Mouse (Mus musculus) fibroblast of lung, adult 2 months (primary cell): ENCODE measurements around the gene Hnrnpul2.
A peak's percentile ranks its signal among the peaks of the same experiment; 100 is the strongest.

Source experiments
- DNase-seq: peaks from one replicate; pipeline ENCODE4 v3.0.0-alpha.2; 2011; ENCODE audit warnings: low read depth

Gene Hnrnpul2

GRCm38 (mm10) chr19:8819596-8820423, at the start of gene Hnrnpul2:
Gene Hnrnpul2, plus strand, starts transcription at chr19:8820010.
- DNase-seq, result peak; percentile 99

GRCm38 (mm10) chr19:8770567-8771270, 49.1 kb upstream of the Hnrnpul2 start, which contains the start of gene Tmem223:
Gene Tmem223, plus strand, starts transcription at chr19:8770996.
- no peak for DNase-seq

GRCm38 (mm10) chr19:8772996-8773395, 46.8 kb upstream of the Hnrnpul2 start:
- no peak for DNase-seq

GRCm38 (mm10) chr19:8773409-8773808, 46.4 kb upstream of the Hnrnpul2 start:
- DNase-seq, result no peak

GRCm38 (mm10) chr19:8774086-8774835, 45.5 kb upstream of the Hnrnpul2 start, which contains the start of gene Tmem179b:
Gene Tmem179b, minus strand, starts transcription at chr19:8774467.
- DNase-seq, result peak; percentile 71

GRCm38 (mm10) chr19:8774951-8775421, 44.8 kb upstream of the Hnrnpul2 start:
- DNase-seq, result no peak

DNA sequence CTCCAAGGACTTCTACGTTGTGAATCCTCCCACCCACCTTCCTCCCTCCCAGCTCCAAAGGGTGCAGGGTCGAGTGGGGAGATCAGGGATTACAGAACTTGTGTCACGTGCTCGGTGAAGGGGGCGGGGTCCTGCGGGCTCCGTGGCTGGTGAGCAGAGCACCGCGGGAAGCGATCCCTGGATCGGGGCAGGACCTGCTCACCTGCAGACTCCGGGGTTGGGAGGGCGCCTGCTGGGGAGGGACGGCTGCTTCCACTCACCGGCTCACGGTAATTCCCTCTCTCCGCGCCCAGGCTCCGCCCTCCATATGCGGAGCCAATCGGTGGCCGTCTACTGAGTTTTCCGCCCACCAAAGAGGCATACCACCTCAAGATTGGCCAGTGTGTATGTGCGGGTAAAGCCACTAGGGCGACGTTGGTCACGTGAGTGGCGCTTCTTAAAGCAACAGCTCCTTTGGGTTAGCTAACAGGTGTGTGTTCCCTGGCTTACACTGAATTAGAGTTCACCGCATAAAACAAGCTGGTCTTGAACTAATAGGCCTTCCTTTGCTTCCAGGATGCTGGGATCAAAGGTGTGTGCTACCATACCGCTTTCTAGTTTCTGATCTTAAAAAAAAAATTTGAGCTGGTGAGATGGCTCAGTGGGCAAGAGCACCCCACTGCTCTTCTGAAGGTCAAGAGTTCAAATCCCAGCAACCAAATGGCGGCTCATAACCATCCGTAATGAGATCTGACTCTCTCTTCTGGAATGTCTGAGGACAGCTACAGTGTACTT, 33.6 kb upstream of the Hnrnpul2 start, which contains the start of gene Taf6l:
TSS of gene Taf6l (minus strand) at position 410 of the 774 bp plus-strand sequence.
- DNase-seq, result peak; percentile 89

- DNase-seq, result no peak
Measured at GRCm38 (mm10) chr19:8788521-8788920, 31.3 kb upstream of the Hnrnpul2 start.

DNA sequence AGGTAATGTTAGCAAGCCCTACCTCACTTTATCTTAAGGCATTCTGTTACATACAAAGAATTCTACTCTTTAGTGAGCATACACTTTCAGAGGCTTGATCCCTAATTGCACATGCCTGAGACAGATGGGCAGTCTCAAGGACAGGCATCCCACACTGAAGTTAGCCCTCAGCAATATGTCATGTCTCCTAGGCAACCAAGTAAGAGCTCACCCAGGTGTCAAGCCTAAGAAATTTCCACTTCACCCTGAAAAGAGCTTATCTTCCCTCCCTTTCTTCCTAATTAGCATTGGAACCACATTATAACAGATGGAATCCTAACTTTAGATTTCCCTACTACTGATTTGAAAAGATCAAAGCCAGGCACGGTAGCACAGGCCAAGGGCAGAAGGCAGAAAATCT, 30.6 kb upstream of the Hnrnpul2 start:
- no peak for DNase-seq

GRCm38 (mm10) chr19:8790171-8790570, 29.6 kb upstream of the Hnrnpul2 start:
- no peak for DNase-seq

GRCm38 (mm10) chr19:8798264-8798946, 21.4 kb upstream of the Hnrnpul2 start, which contains the start of gene Polr2g:
Gene Polr2g, minus strand, starts transcription at chr19:8798577.
- peak; percentile 88 for DNase-seq

DNA sequence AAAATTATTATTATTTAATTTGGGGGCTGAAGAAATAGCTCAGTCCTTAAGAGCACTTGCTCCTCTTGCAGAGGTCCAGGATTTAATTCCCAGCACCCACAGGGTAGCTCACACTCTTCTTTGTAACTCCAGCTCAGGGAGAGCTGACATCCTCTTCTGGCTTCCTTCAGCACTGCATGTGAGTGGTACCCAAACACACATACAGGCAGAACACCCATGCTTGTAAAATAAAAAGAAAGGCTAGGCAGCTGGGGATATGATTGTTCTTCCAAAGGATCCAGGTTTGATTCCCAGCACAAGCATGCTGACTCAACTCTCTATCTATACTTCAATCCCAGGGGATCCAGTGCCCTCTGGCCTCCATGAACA, 20.9 kb upstream of the Hnrnpul2 start:
- DNase-seq, result no peak

- DNase-seq, result peak; percentile 99
Measured at GRCm38 (mm10) chr19:8802130-8802821, 17.5 kb upstream of the Hnrnpul2 start, which contains the start of gene Zbtb3. Gene Zbtb3, plus strand, starts transcription at chr19:8802555.

- no peak for DNase-seq
Measured at GRCm38 (mm10) chr19:8803204-8803780, 16.5 kb upstream of the Hnrnpul2 start.

DNA sequence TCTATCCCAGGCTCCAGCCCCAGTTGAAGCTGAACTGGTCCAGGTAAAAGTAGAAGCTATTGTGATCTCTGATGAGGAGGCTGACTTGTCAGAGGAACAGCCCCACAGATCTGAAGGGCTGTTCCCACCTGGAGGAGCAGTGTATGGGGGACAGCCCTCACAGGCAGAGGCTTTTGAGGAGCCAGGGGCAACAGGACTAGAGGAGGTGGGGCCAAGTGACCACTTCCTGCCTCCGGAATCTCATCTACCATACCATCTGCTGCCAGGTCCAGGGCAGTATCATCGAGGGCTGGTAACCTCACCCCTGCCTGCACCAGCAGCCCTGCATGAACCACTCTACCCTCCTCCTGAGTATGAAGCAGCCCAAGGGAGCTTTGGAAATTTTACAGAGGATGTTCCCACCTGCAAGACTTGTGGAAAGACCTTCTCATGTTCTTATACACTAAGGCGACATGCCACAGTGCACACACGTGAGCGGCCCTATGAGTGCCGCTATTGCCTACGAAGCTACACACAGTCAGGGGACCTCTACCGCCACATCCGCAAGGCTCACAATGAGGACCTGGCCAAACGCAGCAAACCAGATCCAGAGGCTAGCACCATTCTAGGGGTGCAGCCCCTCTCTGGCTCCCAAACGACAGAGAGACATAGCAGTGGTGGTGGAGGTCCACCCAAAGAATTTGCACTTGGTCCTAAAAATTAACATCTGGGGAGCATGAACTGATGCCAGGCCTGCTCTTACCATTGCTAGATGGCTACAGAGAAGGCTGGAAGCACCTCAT, 15.7 kb upstream of the Hnrnpul2 start:
- DNase-seq, result no peak

DNA sequence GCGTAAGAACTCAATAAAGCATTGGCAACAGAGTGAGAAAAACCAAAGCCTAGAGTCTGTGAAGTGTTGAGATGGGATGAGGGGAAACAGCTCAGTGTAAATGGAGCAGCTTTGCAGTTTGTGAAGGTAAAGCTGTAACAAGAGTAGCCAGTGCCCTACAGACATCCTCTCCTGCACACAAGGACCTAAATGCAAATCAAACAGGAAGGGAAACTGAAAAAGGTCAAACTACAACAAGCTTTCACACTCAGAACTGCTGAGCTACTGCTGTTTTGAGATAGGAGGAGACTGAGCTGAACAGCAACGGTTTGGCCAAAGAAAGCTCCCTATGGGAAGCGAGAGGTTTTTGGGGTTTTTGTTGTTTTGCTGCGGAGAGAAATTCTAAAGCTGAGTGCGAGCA, 13.0 kb upstream of the Hnrnpul2 start:
- no peak for DNase-seq

DNA sequence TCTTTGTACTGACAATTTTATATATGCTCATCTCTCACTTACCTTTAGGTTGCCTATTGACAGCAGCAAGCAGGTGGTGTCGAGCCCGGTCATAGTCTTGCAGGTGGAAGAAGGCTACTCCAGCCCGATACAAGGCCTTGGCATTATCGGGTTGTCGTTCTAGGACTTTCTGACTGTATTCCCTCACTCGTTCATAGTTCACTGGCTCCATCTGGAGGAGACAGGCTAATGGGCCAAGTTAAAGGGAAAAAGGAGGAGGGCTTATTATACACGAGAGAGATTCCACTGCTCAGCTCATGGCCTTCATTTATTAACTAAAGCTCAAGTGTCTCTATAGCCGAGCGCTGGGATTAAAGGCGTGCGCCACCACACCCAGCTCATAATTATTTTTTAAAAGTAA, 4.0 kb upstream of the Hnrnpul2 start:
- no peak for DNase-seq

DNA sequence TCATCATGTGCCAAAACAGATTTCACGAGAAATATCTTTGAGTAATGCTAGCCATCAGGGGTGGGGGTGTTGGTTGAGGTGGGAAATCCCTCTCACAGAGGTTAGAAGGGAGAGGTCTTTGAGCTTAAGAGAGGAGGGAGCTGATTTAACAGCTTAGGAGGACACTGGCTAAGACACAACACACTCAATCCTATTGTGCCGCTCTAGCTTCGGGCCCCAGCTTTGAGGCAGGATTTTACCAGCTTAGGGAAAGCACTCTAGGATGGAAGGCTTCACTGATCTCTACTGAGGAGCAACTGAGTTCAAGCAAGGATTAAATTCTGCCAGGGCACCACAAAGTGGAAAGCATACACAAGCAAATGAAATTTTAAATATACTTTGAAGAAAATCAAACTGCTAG, 2.8 kb upstream of the Hnrnpul2 start:
- no peak for DNase-seq

GRCm38 (mm10) chr19:8818301-8818798, 1.5 kb upstream of the Hnrnpul2 start:
- no peak for DNase-seq
